Mouse (Mus musculus): ENCODE measurements around the gene Eif2ak2. TPM values are rescaled to one million over a fixed set of nuclear protein-coding genes. Genes with fewer than 3 reads are reported as not detected.

Eif2ak2 gene
- polyA plus RNA-seq, 1 experiment: 3.6 TPM

DNA sequence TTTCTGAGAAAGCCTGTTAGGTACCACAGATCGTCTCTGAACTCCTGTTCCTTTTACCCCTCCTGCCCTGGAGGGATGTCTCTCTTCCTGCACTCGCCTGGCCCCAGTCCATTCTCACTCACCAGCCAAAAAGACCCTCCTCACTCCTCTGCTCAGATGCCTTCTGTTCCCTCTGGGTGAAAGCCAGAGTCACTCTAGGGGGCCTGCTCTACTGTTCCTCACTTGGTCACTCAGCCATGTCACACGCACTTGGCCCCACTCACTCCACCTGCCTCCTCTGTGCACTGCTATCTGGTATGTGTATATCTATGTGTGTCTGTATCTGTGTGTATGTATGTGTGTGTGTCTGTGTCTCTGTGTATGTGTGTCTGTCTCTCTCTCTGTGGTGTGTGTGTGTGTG, 6.8 kb upstream of the Eif2ak2 start:
- no peak overlapping the region for H3K27ac ChIP-seq (ENCODE audit: control insufficient read depth, insufficient read depth, low read length)
- no peaks in the 10 kb centered on the region for H3K4me1 ChIP-seq (replicated peaks; ENCODE audit: control insufficient read depth, insufficient read depth, low read length)
- H3K4me3 ChIP-seq (ENCODE audit: control insufficient read depth, insufficient read depth, low read length): no peak overlapping the region
- no peak for DNase-seq
- 86% methylated on average over 3 of the region's 3 CpGs for WGBS
- no peak for TF ChIP-seq CTCF (IDR thresholded peaks at IDR 0.05; ENCODE audit: borderline replicate concordance, control insufficient read depth, extremely low read depth, insufficient read depth, low read length, poor library complexity)
- no peak for TF ChIP-seq POLR2A (IDR thresholded peaks at IDR 0.05; ENCODE audit: control insufficient read depth, extremely low read depth, insufficient read depth, low read length, poor library complexity)
- H3K36me3 ChIP-seq (ENCODE audit: control insufficient read depth, insufficient read depth, low read length): no peaks in the 10 kb centered on the region
- no peaks in the 10 kb centered on the region for H3K27me3 ChIP-seq (ENCODE audit: control insufficient read depth, insufficient read depth, low read length)

DNA sequence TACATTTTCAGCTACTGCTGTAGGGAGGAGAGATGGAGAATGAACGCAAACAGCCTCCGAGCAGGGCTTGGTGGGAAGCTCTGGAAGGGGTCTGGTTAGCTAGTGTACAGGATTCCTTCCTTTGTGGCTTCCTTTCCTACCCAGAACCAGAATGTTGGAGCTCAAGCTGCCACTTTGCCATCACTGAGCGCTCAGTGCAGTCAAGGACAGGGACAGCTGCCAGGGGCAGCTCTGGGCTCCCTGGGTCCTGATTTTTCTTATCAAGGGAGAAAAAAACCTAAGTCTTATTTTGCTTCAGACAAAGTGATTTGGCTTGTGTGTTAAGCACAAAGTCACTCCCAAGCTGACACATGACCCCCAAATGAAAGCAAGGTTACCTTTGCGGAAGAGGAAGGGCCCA, 6.2 kb upstream of the Eif2ak2 start:
- H3K36me3 ChIP-seq (ENCODE audit: control insufficient read depth, insufficient read depth, low read length): no peaks in the 10 kb centered on the region
- H3K4me3 ChIP-seq (ENCODE audit: control insufficient read depth, insufficient read depth, low read length): no peak overlapping the region
- no peaks in the 10 kb centered on the region for H3K4me1 ChIP-seq (replicated peaks; ENCODE audit: control insufficient read depth, insufficient read depth, low read length)
- 90% methylated on average over 4 of the region's 4 CpGs for WGBS
- no peak overlapping the region for H3K27ac ChIP-seq (ENCODE audit: control insufficient read depth, insufficient read depth, low read length)
- DNase-seq: no peak
- TF ChIP-seq CTCF (IDR thresholded peaks at IDR 0.05; ENCODE audit: borderline replicate concordance, control insufficient read depth, extremely low read depth, insufficient read depth, low read length, poor library complexity) (no peak), POLR2A (IDR thresholded peaks at IDR 0.05; ENCODE audit: control insufficient read depth, extremely low read depth, insufficient read depth, low read length, poor library complexity) (no peak)
- no peaks in the 10 kb centered on the region for H3K27me3 ChIP-seq (ENCODE audit: control insufficient read depth, insufficient read depth, low read length)

DNA sequence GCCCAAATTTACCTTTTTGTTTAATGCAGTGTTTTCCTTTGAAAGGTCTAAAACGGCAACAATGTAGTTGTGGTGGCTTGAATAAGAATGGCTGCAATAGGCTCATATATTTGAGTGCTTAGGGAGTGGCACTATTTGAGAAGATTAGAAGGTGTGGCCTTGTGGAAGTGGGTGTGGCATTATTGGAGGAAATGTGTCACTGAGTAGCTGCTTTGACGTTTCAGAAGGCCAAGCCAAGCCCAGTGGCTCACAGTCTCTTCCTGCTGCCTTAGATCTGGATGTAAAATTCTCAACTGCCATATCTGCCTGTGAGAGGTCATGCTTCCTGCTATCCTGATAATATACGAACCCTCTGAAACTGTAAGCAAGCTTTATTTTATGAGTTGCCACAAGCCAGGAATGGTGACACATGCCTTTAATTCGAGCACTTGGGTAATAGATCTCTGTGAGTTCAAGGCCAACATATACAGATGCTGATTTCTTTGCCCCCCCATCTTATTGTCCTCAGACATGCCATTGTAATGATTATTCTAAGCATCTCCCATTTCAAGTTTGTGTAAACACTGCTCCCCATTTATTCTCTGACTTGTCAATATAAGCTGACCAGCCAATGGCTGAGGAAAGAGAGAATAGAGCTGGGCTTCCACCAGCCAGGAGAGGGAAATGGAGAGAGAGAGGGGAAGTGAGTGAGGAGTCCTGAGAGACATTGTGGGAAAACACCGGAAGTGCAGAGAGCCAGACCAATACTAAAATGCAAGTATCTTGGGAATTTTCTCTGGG, 3.1 kb upstream of the Eif2ak2 start:
- no peaks in the 10 kb centered on the region for H3K36me3 ChIP-seq (ENCODE audit: control insufficient read depth, insufficient read depth, low read length)
- no peak overlapping the region for H3K27ac ChIP-seq (ENCODE audit: control insufficient read depth, insufficient read depth, low read length)
- no peak for DNase-seq
- 91% methylated on average over 5 of the region's 5 CpGs for WGBS
- no peak for TF ChIP-seq POLR2A (IDR thresholded peaks at IDR 0.05; ENCODE audit: control insufficient read depth, extremely low read depth, insufficient read depth, low read length, poor library complexity)
- no peak for TF ChIP-seq CTCF (IDR thresholded peaks at IDR 0.05; ENCODE audit: borderline replicate concordance, control insufficient read depth, extremely low read depth, insufficient read depth, low read length, poor library complexity)
- no peaks in the 10 kb centered on the region for H3K27me3 ChIP-seq (ENCODE audit: control insufficient read depth, insufficient read depth, low read length)
- peaks cover 11% of the 10 kb centered on the region for H3K4me1 ChIP-seq (replicated peaks; ENCODE audit: control insufficient read depth, insufficient read depth, low read length)
- no peak overlapping the region for H3K4me3 ChIP-seq (ENCODE audit: control insufficient read depth, insufficient read depth, low read length)

DNA sequence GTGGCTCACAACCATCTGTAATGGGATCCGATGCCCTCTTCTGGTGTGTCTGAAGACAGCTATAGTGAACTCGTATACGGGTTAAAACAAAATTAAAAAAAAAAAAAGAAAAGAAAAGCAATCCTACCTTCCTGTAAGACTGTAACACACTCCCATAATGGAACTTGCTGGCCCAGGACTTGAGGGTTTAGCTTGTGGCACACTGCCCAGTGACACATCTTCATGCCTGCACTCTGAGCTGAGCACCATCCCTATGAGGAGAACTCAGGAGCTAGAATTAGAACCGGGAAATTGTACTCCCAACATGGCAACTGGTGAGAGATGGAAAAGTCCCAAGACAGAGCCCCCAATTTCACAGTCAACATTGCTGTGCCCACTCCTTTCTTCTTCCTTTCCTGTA, 918 bp upstream of the Eif2ak2 start:
- Histone ChIP-seq H3K27me3 (ENCODE audit: control insufficient read depth, insufficient read depth, low read length) (no peaks in the 10 kb centered on the region), H3K4me3 (ENCODE audit: control insufficient read depth, insufficient read depth, low read length) (no peak overlapping the region), H3K36me3 (ENCODE audit: control insufficient read depth, insufficient read depth, low read length) (no peaks in the 10 kb centered on the region), H3K4me1 (replicated peaks; ENCODE audit: control insufficient read depth, insufficient read depth, low read length) (peaks cover 11% of the 10 kb centered on the region), H3K27ac (ENCODE audit: control insufficient read depth, insufficient read depth, low read length) (no peak overlapping the region)
- DNase-seq: no peak
- WGBS: 91% methylated on average over 4 of the region's 4 CpGs
- TF ChIP-seq POLR2A (IDR thresholded peaks at IDR 0.05; ENCODE audit: control insufficient read depth, extremely low read depth, insufficient read depth, low read length, poor library complexity) (no peak), CTCF (IDR thresholded peaks at IDR 0.05; ENCODE audit: borderline replicate concordance, control insufficient read depth, extremely low read depth, insufficient read depth, low read length, poor library complexity) (no peak)

DNA sequence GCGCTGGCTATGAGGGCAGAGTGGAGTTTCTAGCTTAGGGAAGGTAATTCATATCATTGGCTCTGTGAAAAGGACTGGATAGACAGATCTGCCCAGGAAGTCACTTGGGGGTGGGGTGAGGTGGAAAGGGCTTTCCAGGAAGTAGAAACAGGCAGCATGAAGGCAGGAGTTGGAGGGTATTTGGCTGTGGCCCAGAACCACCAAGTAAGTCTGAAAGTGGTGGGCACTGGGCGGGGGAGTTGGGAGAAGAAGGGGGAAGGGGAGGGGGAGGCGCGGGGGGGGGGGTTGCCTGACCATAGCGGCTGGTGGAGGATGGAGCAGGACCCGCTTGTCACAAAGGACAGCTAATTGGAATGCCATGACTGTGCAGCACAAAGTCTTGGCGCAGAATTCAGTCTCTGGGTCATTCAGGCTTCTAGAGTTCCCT, 482 bp downstream of the Eif2ak2 start:
- Histone ChIP-seq H3K27ac (ENCODE audit: control insufficient read depth, insufficient read depth, low read length) (no peak overlapping the region), H3K4me3 (ENCODE audit: control insufficient read depth, insufficient read depth, low read length) (peak overlapping the region; percentile 90), H3K4me1 (replicated peaks; ENCODE audit: control insufficient read depth, insufficient read depth, low read length) (peaks cover 11% of the 10 kb centered on the region), H3K27me3 (ENCODE audit: control insufficient read depth, insufficient read depth, low read length) (no peaks in the 10 kb centered on the region), H3K36me3 (ENCODE audit: control insufficient read depth, insufficient read depth, low read length) (peaks cover 3% of the 10 kb centered on the region; the same call in 1 of the 2 replicates)
- DNase-seq: peak; percentile 41
- TF ChIP-seq CTCF (IDR thresholded peaks at IDR 0.05; ENCODE audit: borderline replicate concordance, control insufficient read depth, extremely low read depth, insufficient read depth, low read length, poor library complexity): no peak
- no peak for TF ChIP-seq POLR2A (IDR thresholded peaks at IDR 0.05; ENCODE audit: control insufficient read depth, extremely low read depth, insufficient read depth, low read length, poor library complexity)
- WGBS: 3% methylated on average over 6 of the region's 7 CpGs

DNA sequence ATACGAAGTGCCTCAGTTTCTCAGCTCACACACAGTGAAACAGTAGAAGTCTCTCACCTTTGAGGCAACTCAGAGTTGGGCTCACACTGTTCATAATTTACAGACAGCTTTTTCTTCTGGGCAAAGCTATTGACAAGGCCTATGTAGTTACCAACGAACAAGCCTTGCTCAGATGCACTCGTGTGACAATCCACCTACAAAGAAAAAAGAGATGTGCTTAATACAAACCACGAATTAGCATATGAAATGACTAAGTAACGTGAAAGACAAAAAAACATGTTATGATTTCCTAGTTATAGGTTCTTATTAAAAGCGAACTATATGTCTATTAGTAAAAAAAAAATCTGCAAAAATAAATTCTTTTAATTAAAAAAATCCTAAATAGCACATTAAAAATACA, 8.5 kb downstream of the Eif2ak2 start:
- Histone ChIP-seq H3K36me3 (ENCODE audit: control insufficient read depth, insufficient read depth, low read length) (peaks cover 13% of the 10 kb centered on the region), H3K27me3 (ENCODE audit: control insufficient read depth, insufficient read depth, low read length) (no peaks in the 10 kb centered on the region), H3K27ac (ENCODE audit: control insufficient read depth, insufficient read depth, low read length) (no peak overlapping the region), H3K4me3 (ENCODE audit: control insufficient read depth, insufficient read depth, low read length) (no peak overlapping the region), H3K4me1 (replicated peaks; ENCODE audit: control insufficient read depth, insufficient read depth, low read length) (no peaks in the 10 kb centered on the region)
- TF ChIP-seq CTCF (IDR thresholded peaks at IDR 0.05; ENCODE audit: borderline replicate concordance, control insufficient read depth, extremely low read depth, insufficient read depth, low read length, poor library complexity) (no peak), POLR2A (IDR thresholded peaks at IDR 0.05; ENCODE audit: control insufficient read depth, extremely low read depth, insufficient read depth, low read length, poor library complexity) (no peak)
- 91% methylated on average over 6 of the region's 6 CpGs for WGBS
- DNase-seq: no peak

Measured in thymus, adult 2 months (tissue).